Mouse (Mus musculus): ENCODE measurements at regions not wholly inside any gene's neighbourhood (a gene's known extent, or its start where the extent isn't known, plus 50 kb on each side); places are given as distances from the start of the nearest gene placed in this dataset.

- DNase-seq = peak; percentile 51
Measured at GRCm38 (mm10) chr19:6644871-6645270, 102.0 kb upstream of the Slc22a12 start.

- no peak for DNase-seq
Measured at GRCm38 (mm10) chr19:6639681-6640080, 96.8 kb upstream of the Slc22a12 start.

GRCm38 (mm10) chr19:6633400-6633799 is 90.6 kb upstream of the Slc22a12 start:
- DNase-seq = no peak

GRCm38 (mm10) chr19:6631817-6632216 is 89.0 kb upstream of the Slc22a12 start:
- DNase-seq = no peak

GRCm38 (mm10) chr19:6630613-6630940 is 87.7 kb upstream of the Slc22a12 start:
- peak; percentile 65 for DNase-seq

GRCm38 (mm10) chr19:6629911-6630612 is 87.2 kb upstream of the Slc22a12 start:
- peak; percentile 92 for DNase-seq

- DNase-seq = no peak
Measured at GRCm38 (mm10) chr19:6625574-6625973, 82.7 kb upstream of the Slc22a12 start.

GRCm38 (mm10) chr19:6621023-6621422 is 78.2 kb upstream of the Slc22a12 start:
- no peak for DNase-seq

GRCm38 (mm10) chr19:6619546-6619945 is 76.7 kb upstream of the Slc22a12 start:
- DNase-seq = no peak

GRCm38 (mm10) chr19:6616659-6617058 is 73.8 kb upstream of the Slc22a12 start:
- no peak for DNase-seq

- DNase-seq = no peak
Measured at GRCm38 (mm10) chr19:6612441-6612840, 69.6 kb upstream of the Slc22a12 start.

- DNase-seq = no peak
Measured at GRCm38 (mm10) chr19:6611921-6612320, 69.1 kb upstream of the Slc22a12 start.

- DNase-seq = peak; percentile 66
Measured at GRCm38 (mm10) chr19:6610715-6611114, 67.9 kb upstream of the Slc22a12 start.

- no peak for DNase-seq
Measured at GRCm38 (mm10) chr19:6610051-6610450, 67.2 kb upstream of the Slc22a12 start.

- no peak for DNase-seq
Measured at GRCm38 (mm10) chr19:6607501-6607900, 64.7 kb upstream of the Slc22a12 start.

GRCm38 (mm10) chr19:6606667-6607066 is 63.8 kb upstream of the Slc22a12 start:
- no peak for DNase-seq

GRCm38 (mm10) chr19:6604702-6605101 is 61.9 kb upstream of the Slc22a12 start:
- no peak for DNase-seq

GRCm38 (mm10) chr19:6600873-6601530 is 58.2 kb upstream of the Slc22a12 start:
- peak; percentile 80 for DNase-seq

GRCm38 (mm10) chr19:6599281-6599680 is 56.4 kb upstream of the Slc22a12 start:
- peak; percentile 90 for DNase-seq

GRCm38 (mm10) chr19:6598186-6598585 is 55.4 kb upstream of the Slc22a12 start:
- DNase-seq = peak; percentile 55

GRCm38 (mm10) chr19:6595801-6596200 is 53.0 kb upstream of the Slc22a12 start:
- DNase-seq = no peak

Measured in kidney, adult 9 months (tissue).